Mouse (Mus musculus) thymus, adult 2 months (tissue): ENCODE data around the gene Spib.

ENCODE experiments used
- CTCF ChIP-seq: fragments of 200-500 bp; IDR thresholded peaks from 2 replicates; pipeline ENCODE4 v1.5.1; 2012; ENCODE audit warnings: mild to moderate bottlenecking, control low read depth, low read length, moderate library complexity, borderline replicate concordance; ENCODE audit not compliant: control insufficient read depth, poor library complexity, insufficient read depth; ENCODE audit errors: extremely low read depth
- POLR2A ChIP-seq: fragments of 200-500 bp; IDR thresholded peaks from 2 replicates; pipeline ENCODE4 v1.6.1; 2012; ENCODE audit warnings: mild to moderate bottlenecking, low read length, control low read depth, moderate library complexity; ENCODE audit not compliant: control insufficient read depth, poor library complexity, insufficient read depth; ENCODE audit errors: extremely low read depth

- TF ChIP-seq CTCF (no peak), POLR2A (no peak)
Observed at GRCm38 (mm10) chr7:44535657-44536589, 4.1 kb upstream of the Spib start.
